Mouse (Mus musculus) midbrain, embryonic 13.5 days (tissue): Measurements from ENCODE around the gene Heg1. TPM values are rescaled to one million over a fixed set of nuclear protein-coding genes. Genes with fewer than 3 reads are reported as not detected.

Source experiments
- ATAC-seq: fragments of 200-750 bp; cut with Nextera tagmentation; 2 replicates; pipeline ENCODE4 v1.8.0; 2017; ENCODE audit warnings: mild to moderate bottlenecking, moderate TSS enrichment, moderate library complexity
- H3K27ac ChIP-seq: fragments of 300-500 bp; sonication (generic); 2 replicates; pipeline ENCODE4 v1.5.1; 2015; ENCODE audit warnings: inconsistent platforms, mild to moderate bottlenecking, moderate library complexity
- H3K27me3 ChIP-seq: fragments of 300-500 bp; sonication (generic); 2 replicates; pipeline ENCODE4 v1.6.1; 2015; ENCODE audit warnings: mild to moderate bottlenecking, inconsistent platforms
- H3K36me3 ChIP-seq: fragments of 300-500 bp; sonication (generic); 2 replicates; pipeline ENCODE4 v1.6.1; 2015; ENCODE audit warnings: mild to moderate bottlenecking, inconsistent platforms
- H3K4me1 ChIP-seq: fragments of 300-500 bp; sonication (generic); replicated peaks from 2 replicates; pipeline ENCODE4 v1.6.1; 2015; ENCODE audit warnings: inconsistent platforms
- H3K4me2 ChIP-seq: fragments of 300-500 bp; sonication (generic); replicated peaks from 2 replicates; pipeline ENCODE4 v1.6.1; 2015; ENCODE audit warnings: moderate library complexity, mild to moderate bottlenecking, inconsistent platforms
- H3K4me3 ChIP-seq: fragments of 300-500 bp; sonication (generic); replicated peaks from 2 replicates; pipeline ENCODE4 v1.5.1; 2015; ENCODE audit warnings: mild to moderate bottlenecking, inconsistent platforms
- H3K9ac ChIP-seq: fragments of 300-500 bp; sonication (generic); replicated peaks from 2 replicates; pipeline ENCODE4 v1.6.1; 2015; ENCODE audit warnings: mild to moderate bottlenecking, inconsistent platforms
- H3K9me3 ChIP-seq: fragments of 300-500 bp; sonication (generic); 2 replicates; pipeline ENCODE4 v1.6.1; 2016; ENCODE audit warnings: mild to moderate bottlenecking, inconsistent platforms
- WGBS: fragments of 180-500 bp; shearing (Covaris S2); methylation state at CpG from one replicate; pipeline ENCODE4 v1.1.7; 2015; 5-methylcytosine and 5-hydroxymethylcytosine counted together
- polyA plus RNA-seq: library from polyadenylated mRNA; unstranded; fragments of >200 nt; fragmentation: Nextera tagmentation; extraction: Ambion mirVana; gene quantifications from 2 replicates; pipeline ENCODE4 v1.2.1, GENCODE M21; 2015

Heg1 gene
- polyA plus RNA-seq, 1 experiment from 2014 or later: 19.2 TPM

DNA sequence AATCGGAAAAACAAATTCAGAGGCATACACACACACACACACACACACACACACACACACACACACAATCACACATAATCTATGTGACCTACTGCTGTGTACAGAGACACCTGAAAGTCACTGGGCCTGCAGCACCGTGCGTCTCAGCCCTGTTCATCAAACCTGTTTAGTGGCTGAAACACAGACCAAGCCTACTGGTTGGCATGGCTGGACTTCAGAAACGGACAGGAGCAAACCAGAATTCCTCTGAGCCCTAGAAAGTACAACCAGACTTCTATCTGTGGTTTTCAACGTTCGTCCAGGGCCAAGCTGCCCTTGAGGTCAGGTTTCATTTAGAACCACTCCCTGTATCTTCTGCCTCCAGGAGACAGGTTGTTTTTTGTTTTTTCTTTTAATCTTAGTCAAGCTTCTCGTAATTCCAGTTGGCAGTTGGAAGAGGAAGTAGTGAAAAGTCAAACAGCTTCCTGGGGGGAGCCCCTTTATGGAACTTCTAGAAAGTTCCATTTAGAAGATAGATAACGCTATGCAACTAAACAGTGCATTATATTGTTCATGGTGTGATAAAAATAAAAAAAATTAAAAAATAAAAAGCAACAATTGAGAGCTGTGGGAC lies 101.0 kb downstream of the Heg1 start:
- H3K27me3 ChIP-seq: no peaks in the 10 kb centered on the region
- H3K4me3 ChIP-seq: no peak overlapping the region
- no peak for ATAC-seq
- H3K4me2 ChIP-seq: no peak overlapping the region
- H3K4me1 ChIP-seq: no peaks in the 10 kb centered on the region
- no peak overlapping the region for H3K9ac ChIP-seq
- H3K36me3 ChIP-seq: no peaks in the 10 kb centered on the region
- 85% methylated on average over 8 of the region's 8 CpGs for WGBS
- H3K9me3 ChIP-seq: no peaks in the 10 kb centered on the region
- H3K27ac ChIP-seq: no peak overlapping the region

DNA sequence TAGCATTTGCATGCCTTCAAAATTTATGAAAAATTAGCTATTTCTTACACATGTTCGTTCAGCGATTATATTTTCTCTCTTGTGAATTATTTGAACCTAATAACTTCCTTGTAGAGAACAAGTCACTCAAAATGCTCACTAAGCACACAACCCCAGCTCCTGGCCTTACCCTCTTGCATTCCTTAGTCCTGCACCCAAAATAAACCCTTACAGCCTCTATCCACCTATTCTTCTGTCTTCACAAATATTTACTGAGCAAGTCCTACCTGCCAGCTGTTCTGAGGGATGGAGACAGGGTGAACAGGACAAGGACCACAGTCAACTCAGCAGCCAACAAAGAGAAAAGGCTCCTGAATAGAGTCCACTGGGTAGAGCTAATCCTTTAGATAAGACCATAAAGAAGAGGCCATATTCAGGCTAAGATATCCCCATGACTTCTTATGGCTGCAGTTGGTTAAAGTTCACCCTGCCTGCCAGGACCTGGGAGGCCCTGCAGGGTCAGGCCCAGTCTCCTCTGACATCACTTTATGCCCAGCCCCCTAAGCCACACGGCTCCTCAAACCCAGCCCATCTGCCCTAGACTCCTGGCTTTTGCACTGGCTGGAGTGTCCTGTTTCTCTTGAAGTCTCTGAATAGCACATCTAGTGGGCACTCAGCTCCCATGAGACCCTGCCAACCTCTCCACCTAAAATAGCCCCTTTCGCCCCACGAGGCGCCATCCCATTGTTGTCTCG lies 102.7 kb downstream of the Heg1 start:
- Histone ChIP-seq H3K4me1 (no peaks in the 10 kb centered on the region), H3K27me3 (no peaks in the 10 kb centered on the region), H3K36me3 (no peaks in the 10 kb centered on the region), H3K4me3 (no peak overlapping the region), H3K9ac (no peak overlapping the region), H3K4me2 (no peak overlapping the region), H3K9me3 (no peaks in the 10 kb centered on the region), H3K27ac (no peak overlapping the region)
- WGBS: 83% methylated on average over 7 of the region's 7 CpGs
- ATAC-seq: no peak

DNA sequence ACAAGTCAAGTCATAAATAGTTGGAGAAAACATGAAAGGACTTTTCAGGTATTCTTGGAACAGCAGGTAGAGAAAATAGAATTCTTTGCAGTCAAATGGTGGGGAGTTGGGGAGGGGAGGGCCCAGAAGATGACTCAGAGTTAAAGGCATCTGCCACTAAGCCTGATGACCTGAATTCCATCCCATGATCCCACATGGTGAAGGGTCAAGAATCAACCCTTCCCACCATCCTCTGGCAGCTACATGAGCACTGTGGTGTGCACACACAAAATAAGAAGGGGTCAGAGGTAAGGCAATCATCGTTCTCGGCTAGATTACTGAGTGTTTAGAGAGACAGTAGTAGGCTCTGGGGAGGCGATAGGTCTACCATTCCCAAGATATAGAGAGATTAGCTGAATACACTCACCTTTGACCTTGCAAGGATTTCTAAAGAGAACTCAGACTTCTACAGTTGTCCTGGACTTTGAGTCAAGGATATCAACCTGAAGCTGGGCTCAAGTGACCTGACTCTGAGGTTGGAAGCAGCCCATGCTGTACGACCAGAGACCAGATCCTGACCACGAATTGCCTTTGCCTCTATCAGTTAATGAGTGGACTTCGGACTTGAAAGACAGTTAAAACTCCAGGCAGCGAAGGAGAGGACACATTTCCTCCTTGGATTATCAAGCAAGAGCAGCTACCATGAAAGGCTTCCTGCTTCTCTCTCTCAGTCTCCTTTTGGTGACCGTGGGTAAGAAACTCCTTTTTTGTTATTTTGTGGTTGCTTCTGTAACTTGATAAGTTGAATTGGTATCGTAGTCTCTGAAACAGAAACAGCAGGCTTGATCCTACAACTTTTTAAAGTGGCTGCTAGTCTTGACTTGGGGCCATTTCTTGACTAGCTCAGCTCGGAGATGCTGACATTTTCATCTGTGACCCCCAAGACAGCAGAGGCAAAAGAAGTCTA lies 109.9 kb downstream of the Heg1 start, which contains the start of gene Muc13:
Muc13 (plus strand) TSS at position 192 of the 946 bp plus-strand sequence.
- H3K4me3 ChIP-seq: no peak within 1 kb of the TSS
- no peak for ATAC-seq
- no peaks in the 10 kb centered on the region for H3K9me3 ChIP-seq
- no peaks in the 10 kb centered on the region for H3K4me1 ChIP-seq
- no peaks in the 10 kb centered on the region for H3K27me3 ChIP-seq
- WGBS: 92% methylated on average over 10 of the region's 10 CpGs
- H3K9ac ChIP-seq: no peak within 1 kb of the TSS
- no peaks in the 10 kb centered on the region for H3K36me3 ChIP-seq
- no peak within 1 kb of the TSS for H3K4me2 ChIP-seq
- no peak within 1 kb of the TSS for H3K27ac ChIP-seq

DNA sequence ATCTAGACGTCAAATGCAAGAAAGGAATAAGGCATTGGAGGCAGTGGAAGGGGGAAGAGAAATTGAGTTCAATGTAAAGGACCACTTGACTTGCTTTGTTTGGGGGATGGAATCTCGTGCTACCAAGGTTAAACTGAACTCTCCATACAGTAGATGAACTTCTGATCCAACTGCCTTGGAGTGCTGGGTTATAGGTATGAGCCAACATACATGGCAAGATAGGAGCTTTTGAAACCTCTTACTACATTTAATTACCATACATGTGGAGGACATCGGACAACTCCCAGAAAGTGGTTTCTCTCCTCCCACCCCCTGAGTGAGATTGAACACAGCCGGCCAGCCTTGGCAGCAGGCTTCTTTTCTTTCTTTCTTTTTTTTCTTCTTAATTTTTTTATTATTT lies 110.9 kb downstream of the Heg1 start:
- Histone ChIP-seq H3K27me3 (no peaks in the 10 kb centered on the region), H3K27ac (no peak overlapping the region), H3K9ac (no peak overlapping the region), H3K36me3 (no peaks in the 10 kb centered on the region), H3K4me1 (no peaks in the 10 kb centered on the region), H3K4me2 (no peak overlapping the region), H3K4me3 (no peak overlapping the region), H3K9me3 (no peaks in the 10 kb centered on the region)
- WGBS: 88% methylated on average over 4 of the region's 4 CpGs
- no peak for ATAC-seq

DNA sequence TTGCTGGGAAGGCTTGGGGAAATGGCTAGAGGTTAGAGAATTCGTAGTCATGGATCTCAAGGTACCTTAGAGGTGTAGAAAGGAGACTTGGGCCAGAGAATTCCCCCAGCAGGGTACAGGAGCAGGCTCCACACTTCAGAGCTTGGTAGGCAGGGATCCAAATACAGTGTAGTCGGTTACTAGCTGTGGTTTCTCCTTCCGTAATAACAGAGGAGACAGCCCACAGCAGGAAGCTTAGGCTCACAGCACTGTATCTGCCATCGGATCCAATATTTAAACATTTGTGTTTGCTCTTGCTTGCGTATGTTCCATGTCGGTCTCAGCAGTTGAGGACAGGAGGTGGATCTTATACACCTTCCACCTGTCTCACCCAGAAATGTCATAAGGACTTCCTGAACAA lies 111.7 kb downstream of the Heg1 start:
- Histone ChIP-seq H3K4me1 (no peaks in the 10 kb centered on the region), H3K9me3 (no peaks in the 10 kb centered on the region), H3K4me3 (no peak overlapping the region), H3K9ac (no peak overlapping the region), H3K4me2 (no peak overlapping the region), H3K36me3 (no peaks in the 10 kb centered on the region), H3K27ac (no peak overlapping the region), H3K27me3 (no peaks in the 10 kb centered on the region)
- WGBS: 88% methylated on average over 6 of the region's 6 CpGs
- ATAC-seq: no peak

DNA sequence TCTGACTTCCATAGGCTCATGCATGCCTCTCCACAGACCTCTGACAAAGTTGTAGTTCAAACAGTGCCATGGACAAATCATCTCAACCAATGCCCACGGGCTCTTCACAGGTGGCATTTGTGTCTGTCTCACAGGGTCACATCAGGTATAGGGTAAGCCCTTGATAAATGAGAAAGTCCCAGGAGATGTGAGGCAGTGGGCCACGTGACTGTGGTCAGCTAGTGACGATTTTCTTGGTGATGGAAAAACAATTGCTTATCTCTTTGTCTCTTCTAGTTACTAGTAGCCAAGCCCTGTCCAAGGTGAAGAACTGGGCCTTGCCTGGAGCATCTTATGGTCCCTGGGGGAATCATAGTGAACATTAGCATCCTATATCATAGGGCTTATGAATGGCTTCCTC lies 112.6 kb downstream of the Heg1 start:
- H3K9ac ChIP-seq: no peak overlapping the region
- WGBS: 90% methylated on average over 3 of the region's 3 CpGs
- no peaks in the 10 kb centered on the region for H3K36me3 ChIP-seq
- no peak overlapping the region for H3K4me2 ChIP-seq
- H3K4me1 ChIP-seq: no peaks in the 10 kb centered on the region
- no peak for ATAC-seq
- no peaks in the 10 kb centered on the region for H3K9me3 ChIP-seq
- H3K27me3 ChIP-seq: no peaks in the 10 kb centered on the region
- no peak overlapping the region for H3K27ac ChIP-seq
- no peak overlapping the region for H3K4me3 ChIP-seq

DNA sequence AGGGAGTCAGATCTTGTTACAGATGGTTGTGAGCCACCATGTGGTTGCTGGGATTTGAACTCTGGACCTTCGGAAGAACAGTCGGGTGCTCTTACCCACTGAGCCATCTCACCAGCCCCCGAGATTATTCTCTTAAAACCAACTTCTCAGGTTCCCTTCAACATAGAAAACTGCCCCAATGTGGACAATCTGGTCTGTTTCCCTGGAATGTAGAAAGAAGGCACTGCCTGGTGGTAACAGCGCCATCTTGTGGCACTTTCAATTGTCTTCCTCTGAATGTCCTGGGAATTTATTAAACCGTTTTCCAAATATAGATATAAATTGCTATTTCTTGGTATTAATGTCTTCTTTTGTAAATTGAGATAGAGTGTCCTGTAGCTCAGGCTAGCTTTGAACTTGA lies 113.7 kb downstream of the Heg1 start:
- no peak for ATAC-seq
- 49% methylated on average over 5 of the region's 5 CpGs for WGBS
- H3K4me1 ChIP-seq: no peaks in the 10 kb centered on the region
- H3K36me3 ChIP-seq: no peaks in the 10 kb centered on the region
- H3K27ac ChIP-seq: no peak overlapping the region
- no peak overlapping the region for H3K4me2 ChIP-seq
- no peaks in the 10 kb centered on the region for H3K27me3 ChIP-seq
- H3K9ac ChIP-seq: no peak overlapping the region
- H3K4me3 ChIP-seq: no peak overlapping the region
- no peaks in the 10 kb centered on the region for H3K9me3 ChIP-seq

DNA sequence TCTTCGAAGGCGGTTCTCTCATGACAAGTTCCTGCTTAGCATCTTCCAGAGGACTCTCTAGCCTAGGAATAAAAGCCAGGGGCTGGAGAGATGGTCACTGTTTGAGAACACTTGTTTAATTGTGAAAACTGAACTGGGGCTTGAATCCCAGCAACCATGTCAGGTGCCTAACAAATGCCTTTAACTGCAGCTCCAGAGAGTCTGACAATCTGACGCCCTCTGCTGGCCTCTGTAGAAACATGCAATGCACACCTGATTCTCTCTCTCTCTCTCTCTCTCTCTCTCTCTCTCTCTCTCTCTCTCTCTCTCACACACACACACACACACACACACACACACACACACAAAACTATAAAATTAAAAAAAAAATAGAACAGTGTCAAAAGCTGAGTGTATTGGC lies 125.8 kb downstream of the Heg1 start:
- Histone ChIP-seq H3K9me3 (0 out of 2 replicates have a peak, but pooled peaks cover 3% of the 10 kb centered on the region), H3K36me3 (no peaks in the 10 kb centered on the region), H3K27me3 (no peaks in the 10 kb centered on the region), H3K4me1 (no peaks in the 10 kb centered on the region), H3K9ac (no peak overlapping the region), H3K27ac (no peak overlapping the region), H3K4me2 (no peak overlapping the region), H3K4me3 (no peak overlapping the region)
- no peak for ATAC-seq
- 75% methylated on average over 3 of the region's 3 CpGs for WGBS

DNA sequence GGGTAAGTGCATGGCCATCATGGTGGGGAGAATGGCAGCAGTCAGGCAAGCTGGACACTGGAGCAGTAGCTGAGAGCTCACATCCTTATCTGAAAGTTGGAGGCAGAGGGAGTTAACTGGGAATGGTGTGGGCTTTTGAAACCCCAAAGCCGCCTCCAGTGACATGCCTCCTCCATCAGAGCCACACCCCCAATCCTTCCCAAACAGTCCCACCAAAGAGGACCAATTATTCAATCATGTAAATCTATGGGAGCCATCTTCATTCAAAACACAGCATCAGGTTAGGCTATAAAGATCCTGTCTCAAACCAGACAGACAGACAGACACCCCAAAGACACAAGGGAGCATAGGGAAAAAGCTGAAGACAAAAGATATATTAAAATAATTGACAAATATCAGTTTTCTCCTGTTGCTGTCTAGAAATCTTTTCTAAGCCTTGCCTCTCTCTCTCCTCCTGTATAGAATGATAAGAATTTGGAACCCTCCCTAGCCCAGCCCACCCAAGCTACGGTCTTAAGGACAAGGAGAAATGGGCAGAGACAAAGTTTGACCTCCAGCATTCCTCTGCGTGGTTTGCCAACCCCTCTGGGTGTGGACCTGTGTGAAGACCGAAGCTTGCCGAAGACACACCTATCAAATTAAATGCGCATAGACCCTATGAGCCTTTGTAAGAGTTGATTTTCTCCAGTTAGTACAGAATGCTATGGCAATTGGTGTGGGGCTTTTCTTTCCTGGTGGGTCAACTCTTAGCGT lies 134.4 kb downstream of the Heg1 start:
- H3K4me2 ChIP-seq: no peak overlapping the region
- H3K36me3 ChIP-seq: no peaks in the 10 kb centered on the region
- 93% methylated on average over 7 of the region's 7 CpGs for WGBS
- H3K4me1 ChIP-seq: no peaks in the 10 kb centered on the region
- no peaks in the 10 kb centered on the region for H3K9me3 ChIP-seq
- no peak overlapping the region for H3K4me3 ChIP-seq
- no peak overlapping the region for H3K9ac ChIP-seq
- no peak for ATAC-seq
- no peak overlapping the region for H3K27ac ChIP-seq
- H3K27me3 ChIP-seq: peaks cover 8% of the 10 kb centered on the region

DNA sequence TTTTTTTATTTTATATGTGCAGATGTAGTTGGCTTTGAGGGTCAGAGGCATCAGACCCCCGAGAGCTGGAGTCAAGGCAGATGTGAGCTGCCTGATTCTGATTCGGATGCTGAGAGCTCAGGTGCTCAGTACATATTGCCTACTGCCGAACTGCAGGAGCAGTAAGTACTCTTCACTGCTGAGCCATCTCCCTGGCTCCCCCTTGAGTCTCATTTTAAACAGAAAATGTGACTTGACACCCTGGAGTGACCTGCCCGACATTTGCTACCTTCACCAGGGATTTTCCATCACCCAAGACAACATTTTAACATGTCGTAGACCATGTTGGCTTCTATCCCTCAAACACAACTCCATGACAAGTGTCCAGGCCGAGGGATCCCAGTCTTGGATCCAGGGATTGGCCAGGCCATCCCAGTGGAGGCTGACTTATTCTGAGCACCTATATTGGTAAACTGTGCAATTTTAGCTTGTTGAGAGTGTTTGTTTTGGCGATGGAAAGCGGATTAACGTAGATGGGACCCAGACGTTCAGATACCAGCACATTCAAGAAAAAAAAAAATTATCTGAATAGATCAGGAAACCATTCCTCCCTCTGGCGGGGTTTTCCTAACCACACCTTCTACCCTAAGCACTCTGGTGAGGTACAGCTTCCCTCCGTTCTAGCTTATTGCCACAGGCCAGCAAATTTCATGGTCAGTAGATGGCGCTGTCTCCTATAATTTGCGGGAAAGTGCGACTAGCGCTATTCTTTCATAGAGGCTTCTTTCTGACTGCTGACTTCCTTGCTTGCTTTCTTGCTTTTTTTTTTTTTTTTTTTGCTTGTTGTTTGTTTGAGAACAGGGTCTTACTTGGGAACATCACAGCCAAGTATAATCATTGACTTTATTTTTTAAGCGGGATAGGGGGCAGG lies 136.4 kb downstream of the Heg1 start:
- peak; percentile 72 for ATAC-seq
- Histone ChIP-seq H3K9me3 (no peaks in the 10 kb centered on the region), H3K4me3 (no peak overlapping the region), H3K9ac (0 out of 2 replicates have a peak overlapping the region, but pooled peaks have one; percentile 5), H3K4me2 (no peak overlapping the region), H3K27ac (no peak overlapping the region), H3K4me1 (peaks cover 3% of the 10 kb centered on the region; the same call in 1 of the 2 replicates), H3K36me3 (no peaks in the 10 kb centered on the region), H3K27me3 (peaks cover 8% of the 10 kb centered on the region)
- WGBS: 18% methylated on average over 17 of the region's 17 CpGs
